Mouse (Mus musculus): ENCODE data around the gene Kif1c. TPM values are rescaled to one million over a fixed set of nuclear protein-coding genes. Genes with fewer than 3 reads are reported as not detected.

Gene Kif1c
- polyA plus RNA-seq, 1 experiment from 2014 or later: 1.9 TPM

Small RNA genes within 50 kb of the gene (microRNA-seq; reads per million reads assigned to microRNA genes)
- gene Gm22760 (not detected), gene Mir6925 (not detected)

Other genes starting within 250 kb of the Kif1c start
- 45.6 and 49.2 TPM in 2 replicates for gene Med11, start 248.6 kb upstream of the Kif1c start, polyA plus RNA-seq (2015; fragmentation: Nextera tagmentation; extraction: Ambion mirVana)
- gene Zmynd15, start 241.1 kb upstream of the Kif1c start, polyA plus RNA-seq (2015; fragmentation: Nextera tagmentation; extraction: Ambion mirVana): 0.77 and 0.90 TPM in 2 replicates
- 5.2 and 6.1 TPM in 2 replicates for gene Cxcl16, start 240.6 kb upstream of the Kif1c start, polyA plus RNA-seq (2015; fragmentation: Nextera tagmentation; extraction: Ambion mirVana)
- gene Tm4sf5, start 195.3 kb upstream of the Kif1c start, polyA plus RNA-seq (2015; fragmentation: Nextera tagmentation; extraction: Ambion mirVana): 3.4 and 4.0 TPM in 2 replicates
- 0.42 TPM in 1 of 2 replicates, not detected in the other for gene Vmo1, start 185.9 kb upstream of the Kif1c start, polyA plus RNA-seq (2015; fragmentation: Nextera tagmentation; extraction: Ambion mirVana)
- 0.21 and 0.26 TPM in 2 replicates for gene Gltpd2, start 181.4 kb upstream of the Kif1c start, polyA plus RNA-seq (2015; fragmentation: Nextera tagmentation; extraction: Ambion mirVana)
- gene Psmb6, start 175.2 kb upstream of the Kif1c start, polyA plus RNA-seq (2015; fragmentation: Nextera tagmentation; extraction: Ambion mirVana): 763 and 792 TPM in 2 replicates
- not detected in 2 replicates for gene Gm40193, start 167.6 kb upstream of the Kif1c start, polyA plus RNA-seq (2015; fragmentation: Nextera tagmentation; extraction: Ambion mirVana)
- gene Pld2, start 160.5 kb upstream of the Kif1c start, polyA plus RNA-seq (2015; fragmentation: Nextera tagmentation; extraction: Ambion mirVana): 17.3 and 20.4 TPM in 2 replicates
- 18.1 and 20.5 TPM in 2 replicates for gene Mink1, start 137.7 kb upstream of the Kif1c start, polyA plus RNA-seq (2015; fragmentation: Nextera tagmentation; extraction: Ambion mirVana)
- gene 4930544D05Rik, start 84.7 kb upstream of the Kif1c start, polyA plus RNA-seq (2015; fragmentation: Nextera tagmentation; extraction: Ambion mirVana): not detected in 2 replicates
- 0.24 and 0.51 TPM in 2 replicates for gene Chrne, start 81.3 kb upstream of the Kif1c start, polyA plus RNA-seq (2015; fragmentation: Nextera tagmentation; extraction: Ambion mirVana)
- gene Gp1ba, start 61.4 kb upstream of the Kif1c start, polyA plus RNA-seq (2015; fragmentation: Nextera tagmentation; extraction: Ambion mirVana): 0.24 and 0.38 TPM in 2 replicates
- 94.8 and 109 TPM in 2 replicates for gene Rnf167, start 53.3 kb upstream of the Kif1c start, polyA plus RNA-seq (2015; fragmentation: Nextera tagmentation; extraction: Ambion mirVana)
- 167 and 176 TPM in 2 replicates for gene Slc25a11, start 53.1 kb upstream of the Kif1c start, polyA plus RNA-seq (2015; fragmentation: Nextera tagmentation; extraction: Ambion mirVana)
- 722 and 792 TPM in 2 replicates for gene Pfn1, start 45.9 kb upstream of the Kif1c start, polyA plus RNA-seq (2015; fragmentation: Nextera tagmentation; extraction: Ambion mirVana)
- gene Eno3, start 43.3 kb upstream of the Kif1c start, polyA plus RNA-seq (2015; fragmentation: Nextera tagmentation; extraction: Ambion mirVana): 6.7 and 8.7 TPM in 2 replicates
- 152 and 164 TPM in 2 replicates for gene Spag7, start 31.1 kb upstream of the Kif1c start, polyA plus RNA-seq (2015; fragmentation: Nextera tagmentation; extraction: Ambion mirVana)
- gene Camta2, start 12.4 kb upstream of the Kif1c start, polyA plus RNA-seq (2015; fragmentation: Nextera tagmentation; extraction: Ambion mirVana): 23.4 and 27.5 TPM in 2 replicates
- 1.8 and 1.9 TPM in 2 replicates for gene Inca1, start 393 bp upstream of the Kif1c start, polyA plus RNA-seq (2015; fragmentation: Nextera tagmentation; extraction: Ambion mirVana)
- gene Zfp3, start 63.7 kb downstream of the Kif1c start, polyA plus RNA-seq (2015; fragmentation: Nextera tagmentation; extraction: Ambion mirVana): 15.8 and 16.1 TPM in 2 replicates
- gene Scimp, start 112.0 kb downstream of the Kif1c start, polyA plus RNA-seq (2015; fragmentation: Nextera tagmentation; extraction: Ambion mirVana): 0.39 TPM in 1 of 2 replicates, not detected in the other
- gene Rabep1, start 144.2 kb downstream of the Kif1c start, polyA plus RNA-seq (2015; fragmentation: Nextera tagmentation; extraction: Ambion mirVana): 85.5 and 88.9 TPM in 2 replicates